Mouse (Mus musculus) left cerebral cortex, adult 2 months (tissue): Measurements from ENCODE around the gene Syncrip. TPM values are rescaled to one million over a fixed set of nuclear protein-coding genes. Genes with fewer than 3 reads are reported as not detected.

Experiments
- DNase-seq, 2 experiments: peaks; one replicate each; pipeline ENCODE4 v3.0.0; 2021 to 2022; ENCODE audit warnings: low spot score in 2 of 2, mixed read lengths in 1 of 2; ENCODE audit errors: extremely low spot score in 1 of 2
- H3K27ac ChIP-seq: fragments of 200-600 bp; 2 replicates; pipeline ENCODE4 v1.8.1; 2022
- H3K4me3 ChIP-seq: fragments of 200-600 bp; 2 replicates; pipeline ENCODE4 v1.8.1; 2022
- CTCF ChIP-seq: fragments of 200-600 bp; IDR thresholded peaks from 2 replicates; pipeline ENCODE4 v1.8.1; 2022; ENCODE audit warnings: antibody characterized with exemption, mild to moderate bottlenecking, moderate library complexity
- intact Hi-C: fragments of 180-260 bp; cut with DNase I; formaldehyde crosslinking; loops from one replicate; pipeline ENCODE4 v1.15.1; 2025
- long read RNA-seq, 2 experiments: library from polyadenylated mRNA; stranded (forward); transcript quantifications; one replicate each; pipeline ENCODE4 v2.0.0; 2021; ENCODE audit warnings: borderline mapping rate in 2 of 2
- total RNA-seq, 2 experiments: library from RNA; stranded (reverse); gene quantifications; 2 replicates each; pipeline ENCODE4 v1.2.3; 2021

Gene Syncrip
- total RNA-seq: 10 to 100 TPM; 68.7 to 71.3 TPM
- long read RNA-seq, experiment 1, full-length matches to known transcripts: 33 of 56 reads
- long read RNA-seq, experiment 1, partial matches to known transcripts: 11 of 56 reads
- long read RNA-seq, experiment 1, other reads (novel, unspliced or antisense): 12 of 56 reads
- long read RNA-seq, experiment 2, full-length matches to known transcripts: 32 of 38 reads
- long read RNA-seq, experiment 2, partial matches to known transcripts: 4 of 38 reads
- long read RNA-seq, experiment 2, other reads (novel, unspliced or antisense): 2 of 38 reads

DNA sequence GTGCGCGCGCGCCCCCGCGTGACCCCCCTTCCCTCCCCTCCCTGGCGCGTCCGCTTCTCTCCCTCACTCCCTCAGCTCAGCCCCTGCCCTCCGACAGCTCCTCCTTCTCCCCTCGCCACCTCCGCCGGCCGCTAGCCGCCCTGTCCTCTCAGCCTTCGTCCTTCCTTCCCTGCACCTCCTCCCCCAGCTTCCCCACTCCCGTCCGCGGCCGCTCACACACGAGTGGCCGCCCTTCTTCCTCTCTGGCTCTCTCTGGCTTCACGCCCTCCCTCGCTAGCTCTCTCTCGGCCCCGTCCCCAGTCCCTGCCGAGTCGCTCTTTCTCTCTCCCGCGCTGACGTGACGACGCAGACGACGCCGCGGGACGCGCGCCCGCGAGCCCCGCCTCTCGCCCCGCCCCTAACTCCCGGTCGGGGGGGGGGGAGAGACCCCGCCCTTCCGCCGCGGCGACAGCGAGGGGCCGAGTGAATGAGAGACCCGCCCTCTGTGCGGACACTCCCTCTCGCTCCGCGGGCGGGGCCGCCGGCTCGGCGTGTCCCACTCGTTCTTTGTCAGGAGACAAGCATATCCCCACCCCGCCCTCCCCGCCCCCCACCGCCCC, at the start of gene Syncrip:
Syncrip (minus strand) TSS at position 345 of the 599 bp plus-strand sequence.
- DNase-seq: peak; percentile 89 to 92
- H3K4me3 ChIP-seq: peak within 1 kb of the TSS; percentile 88
- intact Hi-C loops: loop anchor here (1.0 to 2.0 kb wide), 3 partner anchors 41 to 66 kb away; partner anchors contain the start of genes Snx14 and Zfp949
- peak within 1 kb of the TSS; percentile 96 for H3K27ac ChIP-seq

DNA sequence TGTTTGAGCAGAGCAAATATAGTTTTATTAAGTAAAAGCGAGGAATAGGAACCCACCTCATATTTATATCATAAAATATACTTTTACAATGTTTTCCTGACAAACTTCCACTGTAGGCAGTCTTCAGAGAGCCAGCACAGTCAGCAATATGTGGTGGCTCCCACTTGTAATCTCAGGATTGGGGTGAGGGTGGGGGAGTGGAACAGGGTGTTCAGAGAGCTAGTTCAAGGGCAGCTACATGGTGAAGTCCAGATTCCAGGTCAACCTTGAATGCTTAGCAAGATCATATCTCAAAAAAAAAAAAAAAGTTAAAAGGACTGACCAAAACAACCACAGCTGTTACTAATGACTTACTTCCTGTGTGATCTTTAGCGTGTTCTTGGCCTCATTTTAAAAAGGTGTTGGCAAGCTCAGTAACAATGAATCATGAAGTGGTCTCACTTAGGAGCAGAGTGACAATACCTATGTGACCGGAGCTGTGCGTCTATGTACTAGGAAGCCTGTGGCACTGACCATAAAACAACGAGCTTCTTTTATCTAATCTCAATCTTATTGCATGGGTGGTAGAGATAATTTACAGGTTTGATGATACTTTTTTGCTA, 47.7 kb upstream of the Syncrip start:
- no peak for DNase-seq
- Histone ChIP-seq H3K27ac (no peak overlapping the region), H3K4me3 (no peak overlapping the region)
- TF ChIP-seq CTCF: no peak
- intact Hi-C loops: no loop called here

DNA sequence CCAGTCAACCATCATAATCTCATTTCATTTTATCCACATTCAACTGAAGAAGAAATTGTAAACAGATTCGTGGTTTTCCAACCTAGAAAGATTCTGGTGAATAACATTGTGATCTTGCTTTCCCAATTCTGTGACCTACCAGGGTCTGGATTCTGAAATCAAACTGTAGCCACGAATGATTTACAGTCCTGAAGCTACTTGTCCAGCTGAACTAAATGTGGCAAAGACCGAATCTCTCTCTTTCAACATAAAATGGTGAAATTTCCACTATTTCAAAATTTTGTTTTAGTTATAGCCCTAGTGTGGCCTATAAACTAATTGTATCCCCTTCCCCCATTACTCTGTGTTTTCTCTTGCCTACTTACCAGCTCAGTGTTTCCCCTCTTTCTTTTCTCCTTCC, 47.2 kb upstream of the Syncrip start:
- no peak overlapping the region for H3K4me3 ChIP-seq
- H3K27ac ChIP-seq: no peak overlapping the region
- intact Hi-C loops: no loop called here
- TF ChIP-seq CTCF: no peak
- DNase-seq: no peak

DNA sequence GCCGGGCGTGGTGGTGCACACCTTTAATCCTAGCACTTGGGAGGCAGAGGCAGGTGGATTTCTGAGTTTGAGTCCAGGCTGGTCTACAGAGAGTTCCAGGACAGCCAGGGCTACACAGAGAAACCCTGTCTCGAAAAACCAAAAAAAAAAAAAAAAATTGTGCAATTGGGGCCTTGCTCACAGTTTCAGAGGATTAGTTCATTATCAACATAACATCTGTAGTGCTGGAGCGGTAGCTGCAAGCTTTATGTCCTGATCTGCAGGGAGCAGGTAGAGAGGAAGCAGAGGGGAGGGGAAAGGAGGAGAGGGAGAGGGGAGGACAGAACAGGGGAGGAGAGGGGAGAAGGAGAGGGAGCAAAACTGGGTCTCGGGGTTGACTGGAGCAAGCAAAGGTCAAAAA, 46.4 kb upstream of the Syncrip start:
- no peak for TF ChIP-seq CTCF
- intact Hi-C loops: no loop called here

DNA sequence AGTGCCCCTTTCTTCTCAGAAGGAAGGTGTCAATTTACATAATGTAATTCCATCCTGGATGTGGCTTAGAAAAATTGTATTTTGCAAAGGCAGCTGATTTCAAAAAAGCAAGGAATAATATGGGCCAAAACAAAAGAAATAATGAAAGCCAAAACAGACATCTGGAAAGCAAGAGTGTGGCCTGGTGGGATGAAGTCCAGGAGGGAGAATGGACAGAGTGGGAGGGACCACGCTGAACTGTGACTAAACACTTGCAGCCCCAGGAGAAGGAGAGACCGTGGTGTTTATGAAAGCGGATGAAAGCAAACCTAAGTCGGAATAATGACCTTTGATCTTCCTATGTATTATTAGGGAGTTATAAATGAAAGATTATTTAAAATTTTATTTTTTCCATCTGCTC, 45.6 kb upstream of the Syncrip start:
- TF ChIP-seq CTCF: no peak
- DNase-seq: no peak
- H3K27ac ChIP-seq: no peak overlapping the region
- intact Hi-C loops: no loop called here
- no peak overlapping the region for H3K4me3 ChIP-seq

More for the DNA sequence above, 46.4 kb upstream of the Syncrip start:
- Histone ChIP-seq H3K4me3 (no peak overlapping the region), H3K27ac (no peak overlapping the region)
- no peak for DNase-seq

DNA sequence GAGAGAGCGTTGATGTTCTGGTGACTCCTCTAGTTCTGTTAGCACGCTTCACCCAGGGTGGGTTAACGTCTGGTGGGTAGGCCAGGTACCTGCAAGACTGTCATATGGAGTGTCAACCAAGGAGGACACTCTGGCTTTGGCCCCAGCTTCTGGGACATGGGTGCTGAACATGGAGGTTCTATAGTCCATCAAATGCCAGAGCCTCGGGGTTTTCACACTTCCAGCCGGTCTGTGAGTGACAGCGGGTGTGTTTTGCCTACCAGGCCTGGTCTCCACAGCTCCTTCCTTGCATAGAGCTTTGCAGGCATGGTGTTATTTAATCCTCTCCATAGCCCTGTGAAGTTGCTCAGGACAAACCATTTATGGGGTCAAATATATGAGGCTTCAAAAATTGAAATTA, 43.0 kb upstream of the Syncrip start:
- intact Hi-C loops: no loop called here
- DNase-seq: no peak
- no peak for TF ChIP-seq CTCF

DNA sequence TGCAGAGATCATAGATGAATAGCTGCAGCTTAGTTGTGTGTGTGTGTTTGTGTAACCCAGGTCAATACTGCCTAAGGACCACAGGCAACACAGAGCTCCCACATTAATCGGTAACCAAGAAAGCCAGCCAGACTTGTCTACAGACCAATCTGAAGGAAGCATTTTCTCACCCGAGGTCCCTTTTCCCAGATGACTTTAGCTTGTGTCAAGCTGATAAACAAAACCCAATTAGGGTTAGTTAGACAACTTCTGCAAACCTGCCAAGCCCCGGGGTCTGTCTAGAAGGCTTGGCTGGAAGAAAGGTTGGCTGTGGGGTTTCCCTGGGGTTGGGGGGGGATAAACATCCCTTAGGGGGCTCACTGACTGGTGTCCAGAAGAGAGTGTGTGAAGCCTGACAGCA, 42.4 kb upstream of the Syncrip start:
- no peak overlapping the region for H3K27ac ChIP-seq
- H3K4me3 ChIP-seq: no peak overlapping the region
- intact Hi-C loops: no loop called here
- DNase-seq: no peak
- TF ChIP-seq CTCF: no peak

More for the DNA sequence above, 43.0 kb upstream of the Syncrip start:
- Histone ChIP-seq H3K27ac (no peak overlapping the region), H3K4me3 (no peak overlapping the region)

DNA sequence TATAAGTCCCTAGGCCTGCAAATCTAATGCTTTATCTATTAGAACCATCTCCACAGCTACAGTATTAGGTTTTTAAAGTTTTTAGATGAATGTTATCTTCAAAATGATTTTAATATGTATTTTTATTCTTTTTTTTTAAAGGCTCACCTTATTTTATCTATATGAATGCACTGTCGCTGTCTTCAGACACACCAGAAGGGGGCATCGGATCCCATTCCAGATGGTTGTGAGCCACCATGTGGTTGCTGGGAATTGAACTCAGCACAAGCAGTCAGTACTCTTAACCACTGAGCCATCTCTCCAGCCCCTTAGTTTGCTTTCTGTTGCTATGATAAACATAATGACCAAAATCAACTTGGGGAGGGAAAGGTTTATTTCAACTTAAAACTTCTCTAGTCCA, 42.0 kb upstream of the Syncrip start:
- no peak overlapping the region for H3K4me3 ChIP-seq
- H3K27ac ChIP-seq: no peak overlapping the region
- TF ChIP-seq CTCF: no peak; the same call in none of the 2 replicates
- DNase-seq: no peak
- intact Hi-C loops: no loop called here

DNA sequence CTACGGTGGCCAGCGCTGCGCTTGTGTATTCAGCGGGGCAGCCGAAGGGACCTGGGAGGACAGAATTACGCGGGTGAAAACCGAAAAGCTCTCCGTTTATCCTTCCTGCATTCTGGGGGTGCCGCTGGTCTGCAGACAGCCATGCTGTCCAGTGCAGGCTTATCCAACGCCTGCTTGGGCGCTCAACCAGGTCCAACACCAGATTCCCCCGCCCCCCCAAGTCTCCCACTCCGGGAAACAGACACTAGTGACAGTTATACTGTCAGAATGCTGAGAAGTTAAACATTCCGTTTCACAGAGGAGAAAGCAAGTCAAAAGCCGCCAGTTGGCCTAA, 40.9 kb upstream of the Syncrip start:
- intact Hi-C loops: loop anchor here (1.0 to 2.0 kb wide), 3 partner anchors 25 to 85 kb away; partner anchors contain the start of genes Snx14, Syncrip and Zfp949
- Histone ChIP-seq H3K27ac (no peak overlapping the region), H3K4me3 (peak overlapping the region; percentile 82)
- TF ChIP-seq CTCF: no peak
- no peak for DNase-seq

DNA sequence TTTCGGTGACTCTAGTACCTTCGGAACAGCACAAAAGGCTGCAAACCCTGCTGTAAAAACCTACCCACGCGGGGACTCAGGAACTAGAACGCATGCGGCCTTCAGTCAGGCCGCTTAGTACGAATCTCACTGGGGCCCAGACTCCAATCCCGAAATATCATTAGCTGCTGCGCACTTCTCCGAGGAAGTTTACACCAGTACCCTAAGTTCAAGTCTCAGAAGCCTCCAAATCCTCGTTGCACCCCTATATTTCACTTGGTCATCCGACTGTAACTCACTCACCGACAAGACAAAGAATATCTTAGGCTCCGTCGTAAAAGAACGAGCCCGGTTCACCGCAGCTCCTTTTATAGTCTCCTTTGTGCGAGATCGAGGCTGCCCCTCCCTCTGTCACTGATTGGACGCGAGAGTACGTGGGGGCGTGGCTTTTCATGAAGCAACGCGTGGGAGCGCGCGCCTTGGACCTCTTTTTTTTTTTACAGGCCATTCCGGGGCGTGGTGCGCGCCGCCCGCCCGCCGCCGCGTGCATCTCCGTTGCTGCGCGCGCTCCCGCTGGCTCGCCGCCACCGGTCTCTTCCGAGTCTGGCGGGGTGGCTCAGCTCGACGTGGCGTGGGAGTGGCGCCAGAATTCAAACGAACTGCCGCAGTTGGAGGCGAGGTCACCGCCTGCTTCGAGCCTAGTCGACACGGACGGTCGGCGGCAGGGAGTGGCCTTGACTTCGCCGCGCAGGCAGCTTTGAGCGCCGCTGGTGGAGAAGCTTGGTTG, 40.4 kb upstream of the Syncrip start:
- intact Hi-C loops: loop anchor here (1.0 to 2.0 kb wide), 3 partner anchors 26 to 84 kb away; partner anchors contain the start of genes Snx14, Syncrip and Zfp949
- Histone ChIP-seq H3K27ac (peak overlapping the region; percentile 92), H3K4me3 (peak overlapping the region; percentile 82)
- TF ChIP-seq CTCF: peak; percentile 42
- peak; percentile 95 to 96 for DNase-seq

DNA sequence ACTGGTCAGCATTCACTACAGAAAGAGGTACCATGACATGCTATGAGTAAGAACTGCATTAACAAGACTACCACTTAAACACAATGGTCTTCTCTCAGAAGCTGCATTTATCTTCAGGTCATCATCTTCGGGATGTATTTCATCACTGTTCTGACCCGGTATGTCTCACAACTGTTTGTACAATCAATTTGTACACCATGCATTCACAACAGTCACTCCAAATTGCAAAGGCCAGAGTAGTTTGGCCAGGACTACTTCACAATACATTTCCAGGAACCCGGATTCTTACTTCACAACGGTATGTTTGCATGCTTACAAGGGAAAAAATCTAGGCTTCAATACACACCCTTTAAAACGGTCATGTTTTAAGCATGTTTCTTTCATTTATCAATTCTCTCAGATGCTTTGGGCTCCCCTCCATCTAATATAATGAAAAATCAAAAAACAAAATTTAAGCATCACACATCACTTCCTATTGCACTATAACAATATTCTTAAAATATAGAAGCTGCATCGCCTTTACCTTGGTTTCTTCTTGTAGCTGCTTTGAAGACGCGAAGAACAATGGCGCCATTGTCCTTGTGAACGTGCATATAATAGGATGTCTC, 39.7 kb upstream of the Syncrip start:
- Histone ChIP-seq H3K27ac (peak overlapping the region; percentile 92), H3K4me3 (peak overlapping the region; percentile 82)
- TF ChIP-seq CTCF: no peak
- intact Hi-C loops: loop anchor here (2.0 kb wide), 1 partner anchor 83 kb away; the partner anchor contains the start of gene Snx14
- no peak for DNase-seq
